Mouse (Mus musculus) G1E (cell line): Measurements from ENCODE around the gene Ankrd17. TPM values are rescaled to one million over a fixed set of nuclear protein-coding genes. Genes with fewer than 3 reads are reported as not detected.

ENCODE experiments used
- ATAC-seq: 2 replicates; pipeline ENCODE4 v1.8.0; 2016; ENCODE audit warnings: mild to moderate bottlenecking; ENCODE audit not compliant: insufficient number of reproducible peaks, poor library complexity, low FRiP score, severe bottlenecking; ENCODE audit errors: extremely low read depth
- DNase-seq: peaks from one replicate; pipeline ENCODE4 v3.0.0; 2012; ENCODE audit warnings: low spot score
- H3K27me3 ChIP-seq: 2 replicates; pipeline ENCODE4 v1.6.1; 2012; ENCODE audit warnings: mild to moderate bottlenecking, low read length, inconsistent platforms; ENCODE audit not compliant: insufficient read depth
- H3K36me3 ChIP-seq: replicated peaks from 2 replicates; pipeline ENCODE3; 2012; ENCODE audit warnings: mild to moderate bottlenecking, inconsistent platforms
- H3K4me1 ChIP-seq: 2 replicates; pipeline ENCODE4 v1.6.1; 2012; ENCODE audit warnings: low read depth, low read length, inconsistent platforms, mixed read lengths; ENCODE audit not compliant: insufficient read depth
- H3K4me3 ChIP-seq: 2 replicates; pipeline ENCODE4 v1.5.1; 2012; ENCODE audit warnings: low read depth, mild to moderate bottlenecking, inconsistent platforms, low read length, moderate library complexity, mixed read lengths
- H3K9me3 ChIP-seq: replicated peaks from 2 replicates; pipeline ENCODE4 v1.6.1; 2012; ENCODE audit warnings: inconsistent platforms
- CTCF ChIP-seq: IDR thresholded peaks from 2 replicates; pipeline ENCODE4 v1.5.1; 2012; ENCODE audit warnings: low read depth, low read length, inconsistent platforms, mixed read lengths
- GATA1 ChIP-seq: IDR thresholded peaks from 2 replicates; pipeline ENCODE4 v1.6.1; 2012; ENCODE audit warnings: borderline replicate concordance, low read length, inconsistent platforms, mixed read lengths
- GATA2 ChIP-seq: IDR thresholded peaks from 2 replicates; pipeline ENCODE4 v1.6.1; 2012; ENCODE audit warnings: low read depth, low read length, inconsistent platforms, borderline replicate concordance
- POLR2AphosphoS5 ChIP-seq: IDR thresholded peaks from 2 replicates; pipeline ENCODE4 v1.6.1; 2012; ENCODE audit warnings: low read depth, low read length, inconsistent platforms; ENCODE audit not compliant: insufficient replicate concordance
- TAL1 ChIP-seq: conservative IDR thresholded peaks from 2 replicates; pipeline ENCODE4 v1.6.1; 2012; ENCODE audit warnings: low read depth, low read length, inconsistent platforms, mixed read lengths
- polyA plus RNA-seq: library from polyadenylated mRNA; stranded (reverse); fragments of >175 nt; gene quantifications from 2 replicates; pipeline ENCODE4 v1.2.3, GENCODE M21; 2012
- total RNA-seq, 2 experiments: library from RNA; stranded (forward) in 1 of 2; stranded (reverse) in 1 of 2; fragments of 200-1000 nt in 1 of 2; fragments of >200 nt in 1 of 2; fragmentation: Nextera tagmentation in 1 of 2; gene quantifications; 2 replicates each; pipeline ENCODE4 v1.2.3; 2014 to 2017

Gene Ankrd17
- total RNA-seq (2014; fragmentation: Nextera tagmentation) (161 and 182 TPM in 2 replicates), total RNA-seq (2017) (82.0 and 97.9 TPM in 2 replicates), polyA plus RNA-seq (17.5 and 23.3 TPM in 2 replicates)

DNA sequence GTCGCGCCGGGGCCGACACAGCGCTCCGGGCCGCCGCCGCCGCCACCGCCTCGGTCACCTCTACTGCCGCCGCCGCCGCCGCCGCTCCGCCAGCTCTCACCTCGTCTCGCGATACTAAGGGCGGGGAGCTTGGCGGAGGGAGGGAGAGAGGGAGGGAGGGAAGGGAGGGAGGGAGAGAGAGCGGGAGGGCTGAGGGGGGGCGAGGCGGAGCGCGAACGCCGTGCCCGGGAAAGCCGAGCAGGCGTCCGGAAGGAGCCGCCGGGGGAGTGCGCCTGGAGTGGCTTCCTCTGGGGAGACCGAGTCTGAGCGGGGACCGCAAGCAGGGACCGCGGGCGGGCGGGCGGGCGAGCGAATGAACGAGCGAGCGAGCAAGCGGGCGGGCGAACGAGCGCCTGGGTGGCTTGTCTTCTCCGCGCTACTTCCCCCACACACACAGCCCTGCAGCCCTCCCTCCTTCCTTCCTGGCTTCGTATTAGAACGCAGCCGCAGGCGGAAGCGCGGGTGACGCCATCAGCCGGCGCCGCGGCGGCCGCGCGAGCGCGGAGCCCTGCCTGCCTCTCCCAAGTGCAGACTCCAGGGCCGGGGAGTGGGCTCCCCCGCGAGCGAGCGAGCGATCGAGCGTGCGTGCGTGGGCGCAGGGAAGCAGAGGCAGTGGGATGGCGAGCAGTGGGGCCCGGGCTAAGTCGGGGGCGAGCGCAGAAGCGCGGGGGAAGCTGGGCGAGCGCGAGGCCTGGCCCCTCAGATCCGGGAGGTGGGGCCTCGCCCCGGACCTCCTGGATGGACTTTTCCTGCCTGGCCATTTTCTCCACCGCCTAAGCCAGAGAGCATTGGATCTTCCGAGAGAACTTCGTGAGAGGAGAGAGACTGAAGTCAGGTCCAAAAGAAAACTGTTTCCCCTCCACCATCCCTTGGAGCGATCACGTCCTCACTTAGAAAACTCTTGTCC lies at the start of gene Ankrd17:
Ankrd17 (minus strand) TSS at position 457 of the 946 bp plus-strand sequence.
- Histone ChIP-seq H3K4me1 (peaks cover 30% of the 10 kb centered on the region), H3K9me3 (no peaks in the 10 kb centered on the region), H3K4me3 (peak within 1 kb of the TSS; percentile 99), H3K27me3 (0 out of 2 replicates have a peak, but pooled peaks cover 2% of the 10 kb centered on the region), H3K36me3 (peaks cover 19% of the 10 kb centered on the region)
- DNase-seq, result peak; percentile 78
- peak; percentile 69 for ATAC-seq
- peak; percentile 30; the same call in 1 of the 2 replicates for TF ChIP-seq POLR2AphosphoS5
- TF ChIP-seq GATA2, result no peak

DNA sequence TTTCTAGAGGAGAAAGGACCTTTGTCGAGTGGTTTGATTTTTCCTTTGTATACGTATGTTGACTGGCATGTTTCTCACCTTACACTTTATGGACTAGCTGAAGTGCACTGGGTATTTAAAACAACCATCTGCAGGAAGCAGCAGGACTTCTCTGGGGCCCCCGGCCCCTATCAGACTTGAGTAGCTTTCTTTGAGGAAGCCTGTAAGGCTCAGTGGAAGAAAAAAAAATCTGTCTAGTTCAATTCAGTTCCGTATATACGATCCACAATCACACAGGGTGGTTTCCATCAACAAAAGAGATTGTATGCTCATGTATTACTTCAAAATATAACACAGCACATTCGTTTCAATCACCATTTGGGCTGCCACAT lies 48.5 kb upstream of the Ankrd17 start:
- Histone ChIP-seq H3K36me3 (no peaks in the 10 kb centered on the region), H3K4me1 (no peaks in the 10 kb centered on the region), H3K4me3 (no peak overlapping the region), H3K27me3 (no peaks in the 10 kb centered on the region; the same call in 1 of the 2 replicates), H3K9me3 (no peaks in the 10 kb centered on the region)
- ATAC-seq (no peak), DNase-seq (no peak)
- TF ChIP-seq CTCF, result no peak
- no peak for TF ChIP-seq TAL1
- TF ChIP-seq GATA2, result no peak
- TF ChIP-seq POLR2AphosphoS5, result no peak

DNA sequence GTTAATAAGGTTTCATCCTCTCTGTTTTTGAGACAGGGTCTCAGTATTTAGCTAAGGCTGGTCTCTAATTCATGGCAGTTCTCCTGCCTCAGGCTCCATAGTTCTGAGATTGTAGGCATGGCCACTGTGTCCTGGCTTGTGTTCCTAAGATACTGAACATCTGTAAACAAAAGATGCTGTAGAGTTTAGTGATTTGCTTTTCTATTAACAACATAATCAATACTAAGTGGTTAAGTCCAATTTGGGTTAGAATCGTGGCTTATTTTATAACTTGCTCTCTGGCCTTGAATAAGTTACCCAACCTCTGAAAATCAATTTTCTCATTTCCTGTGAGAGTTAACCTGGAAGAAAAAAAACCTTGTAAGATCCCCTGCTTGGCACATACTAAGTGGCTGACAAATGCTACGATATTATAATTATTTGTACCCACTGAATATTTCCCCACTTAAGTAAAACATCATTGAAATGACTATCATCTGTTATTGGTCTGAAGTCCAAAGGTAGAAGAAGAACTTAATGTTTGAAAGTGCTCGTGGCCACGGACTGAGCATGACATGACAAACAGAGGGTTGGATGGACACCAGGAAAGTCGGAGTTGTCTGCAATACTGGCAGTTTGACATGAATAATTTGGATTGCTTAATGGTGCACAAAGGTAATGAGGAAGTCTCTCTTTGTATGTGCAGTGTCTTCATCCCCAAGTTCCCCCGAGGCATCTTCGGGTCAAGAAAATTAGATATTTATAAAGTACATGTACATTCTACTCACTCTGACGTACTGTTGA lies 48.0 kb upstream of the Ankrd17 start:
- no peaks in the 10 kb centered on the region for H3K36me3 ChIP-seq
- no peaks in the 10 kb centered on the region for H3K4me1 ChIP-seq
- no peak overlapping the region for H3K4me3 ChIP-seq
- TF ChIP-seq POLR2AphosphoS5 (no peak), GATA2 (no peak), CTCF (no peak), GATA1 (no peak)
- no peaks in the 10 kb centered on the region for H3K9me3 ChIP-seq
- no peak for DNase-seq
- no peak for ATAC-seq
- H3K27me3 ChIP-seq, result no peaks in the 10 kb centered on the region; the same call in 1 of the 2 replicates

DNA sequence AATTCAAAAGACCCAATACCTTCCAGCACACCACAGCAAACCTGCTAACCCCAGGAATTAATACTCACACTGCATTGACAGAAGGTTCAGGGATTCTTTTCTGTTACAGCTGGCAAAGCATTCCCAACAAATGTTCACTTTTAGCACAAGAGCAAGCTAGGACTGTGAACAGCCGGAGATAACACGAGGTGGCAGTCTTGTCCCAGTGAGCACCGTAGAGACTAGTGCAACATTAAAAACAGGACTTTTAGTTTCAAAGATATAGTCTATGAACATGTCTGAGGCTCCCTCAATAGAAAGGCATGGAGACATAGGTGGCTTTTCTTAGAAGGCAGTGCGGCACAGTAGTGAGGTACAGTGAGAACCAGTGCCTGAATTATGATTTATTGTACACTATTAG lies 38.8 kb upstream of the Ankrd17 start:
- ATAC-seq (no peak), DNase-seq (no peak)
- H3K4me3 ChIP-seq, result no peak overlapping the region
- TF ChIP-seq POLR2AphosphoS5, result no peak
- TF ChIP-seq TAL1, result no peak
- TF ChIP-seq GATA1, result no peak
- no peaks in the 10 kb centered on the region for H3K9me3 ChIP-seq
- H3K4me1 ChIP-seq, result no peaks in the 10 kb centered on the region
- H3K36me3 ChIP-seq, result no peaks in the 10 kb centered on the region
- H3K27me3 ChIP-seq, result no peaks in the 10 kb centered on the region

DNA sequence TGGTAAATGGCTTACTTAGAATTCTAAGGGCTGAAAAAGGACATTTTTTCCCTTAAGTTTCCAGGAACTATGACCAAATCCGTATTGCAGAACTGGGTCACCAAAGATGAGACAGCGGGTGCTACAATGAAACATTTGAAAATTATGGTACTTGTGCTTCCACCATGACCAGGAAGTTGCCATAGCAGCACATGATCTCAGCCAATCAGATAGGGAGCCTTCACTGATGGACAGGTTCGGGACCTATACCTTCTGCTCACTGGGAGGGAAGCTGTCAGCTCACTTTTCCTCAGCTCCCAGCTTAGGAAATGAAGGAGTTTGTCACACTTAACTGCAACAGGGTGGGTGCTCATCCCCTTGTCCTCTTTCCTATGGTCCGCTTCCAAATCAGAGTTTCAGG lies 30.4 kb upstream of the Ankrd17 start:
- H3K4me3 ChIP-seq, result no peak overlapping the region
- H3K4me1 ChIP-seq, result no peaks in the 10 kb centered on the region
- H3K9me3 ChIP-seq, result no peaks in the 10 kb centered on the region
- H3K36me3 ChIP-seq, result no peaks in the 10 kb centered on the region
- TF ChIP-seq GATA2, result no peak
- H3K27me3 ChIP-seq, result peaks cover 6% of the 10 kb centered on the region
- ATAC-seq (no peak), DNase-seq (no peak)

DNA sequence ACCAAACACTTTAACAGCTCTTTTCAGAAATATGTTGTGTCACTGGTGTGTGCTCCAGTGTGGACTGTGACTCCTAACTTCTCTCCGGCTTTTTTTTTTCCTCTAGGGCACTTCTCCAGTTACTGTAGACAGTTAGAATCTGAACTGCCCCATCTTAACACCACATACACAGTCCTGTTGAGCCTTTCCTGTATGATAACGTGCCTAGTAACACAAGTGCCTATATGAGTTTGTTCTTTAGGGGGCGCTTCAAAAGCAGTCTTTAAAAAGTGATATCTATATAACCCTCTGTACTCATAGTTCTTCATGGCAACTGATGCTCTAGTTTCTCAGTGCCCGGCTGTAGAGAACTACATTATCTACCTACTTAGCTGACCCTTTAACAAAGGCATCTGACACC lies 27.9 kb upstream of the Ankrd17 start:
- TF ChIP-seq GATA1, result no peak
- TF ChIP-seq GATA2, result no peak
- no peak for TF ChIP-seq POLR2AphosphoS5
- TF ChIP-seq TAL1, result no peak
- TF ChIP-seq CTCF, result no peak
- DNase-seq (no peak), ATAC-seq (no peak)
- Histone ChIP-seq H3K27me3 (peaks cover 10% of the 10 kb centered on the region), H3K9me3 (no peaks in the 10 kb centered on the region), H3K36me3 (no peaks in the 10 kb centered on the region), H3K4me1 (no peaks in the 10 kb centered on the region), H3K4me3 (no peak overlapping the region)

DNA sequence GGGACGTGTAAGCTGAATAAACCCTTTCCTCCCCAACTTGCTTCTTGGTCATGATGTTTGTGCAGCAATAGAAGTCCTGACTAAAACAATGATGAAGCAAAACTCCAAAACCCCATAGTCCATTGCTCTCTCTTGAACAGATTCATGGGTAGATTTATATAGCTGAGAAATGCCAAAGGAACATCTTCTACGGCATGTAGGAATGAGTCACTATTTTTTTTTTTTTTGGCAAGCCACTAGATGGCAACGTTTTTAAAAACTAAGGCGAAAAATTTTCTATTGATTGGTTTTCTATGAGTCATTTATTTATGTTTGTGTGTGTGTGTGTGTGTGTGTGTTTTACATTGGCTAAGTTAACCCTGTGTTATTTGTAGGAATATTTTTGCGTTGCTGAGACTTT lies 27.4 kb upstream of the Ankrd17 start:
- Histone ChIP-seq H3K27me3 (peaks cover 10% of the 10 kb centered on the region), H3K4me1 (no peaks in the 10 kb centered on the region), H3K4me3 (no peak overlapping the region), H3K36me3 (no peaks in the 10 kb centered on the region), H3K9me3 (no peaks in the 10 kb centered on the region)
- DNase-seq (no peak), ATAC-seq (no peak)
- TF ChIP-seq GATA1 (no peak), POLR2AphosphoS5 (no peak), CTCF (no peak), GATA2 (no peak), TAL1 (no peak)
